Mouse (Mus musculus) layer of hippocampus, postnatal 25 days (tissue): ENCODE measurements around the gene Erf. TPM values are rescaled to one million over a fixed set of nuclear protein-coding genes. Genes with fewer than 3 reads are reported as not detected.

Source experiments
- DNase-seq, 2 experiments: peaks; one replicate each; pipeline ENCODE4 v3.0.0; 2022; ENCODE audit warnings: mixed read lengths in 2 of 2, low spot score in 1 of 2; ENCODE audit errors: extremely low spot score in 1 of 2
- total RNA-seq, 2 experiments: library from RNA; stranded (reverse); gene quantifications; 2 replicates each; pipeline ENCODE4 v1.2.3; 2021

Gene Erf
- total RNA-seq, 2 experiments from 2014 or later: 44.4 to 51.1 TPM

DNA sequence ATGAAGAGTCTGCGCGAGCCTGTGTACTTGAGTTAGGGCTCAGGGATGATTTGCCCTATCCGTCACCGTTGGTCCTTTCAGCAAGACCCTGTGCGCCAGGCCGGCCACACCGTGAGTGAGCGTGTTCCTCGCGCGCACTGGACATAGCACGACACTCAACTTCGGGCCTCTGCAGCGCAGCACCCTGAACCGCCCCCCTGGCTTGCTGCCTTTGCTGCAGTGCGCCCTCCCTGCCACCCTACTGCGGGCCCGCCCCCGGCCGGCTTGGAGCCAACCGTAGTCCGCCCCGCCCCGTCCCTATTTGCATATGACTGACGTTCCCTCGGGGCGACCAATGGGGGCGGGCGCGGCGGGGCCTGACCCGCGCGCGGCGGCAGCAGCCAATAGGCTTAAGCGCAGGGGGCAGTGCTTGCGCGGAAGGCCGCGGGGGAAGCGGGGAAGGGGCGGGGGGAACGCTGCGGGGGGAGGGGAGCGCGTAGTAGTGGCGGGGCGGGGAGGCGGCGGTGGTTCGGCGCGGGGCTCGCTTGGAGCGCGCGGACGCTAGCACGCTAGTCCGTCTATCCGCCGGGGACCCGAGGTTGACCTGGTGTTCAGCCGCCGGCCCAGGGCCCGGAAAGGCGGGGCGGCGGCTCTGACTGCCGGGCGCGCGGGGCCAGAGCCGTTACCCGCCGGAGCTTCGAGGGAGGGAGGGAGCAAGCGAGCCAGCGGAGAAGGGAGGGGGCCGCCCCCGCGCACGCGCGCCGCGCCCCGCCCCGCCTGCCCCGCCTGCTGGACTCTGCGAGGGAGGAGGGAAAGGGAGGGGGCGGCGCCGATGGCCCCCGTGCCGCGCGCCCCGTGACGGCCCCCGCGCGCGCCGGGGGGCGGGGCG, 31.4 kb upstream of the Erf start:
- peak; percentile 88 to 94 for DNase-seq

DNA sequence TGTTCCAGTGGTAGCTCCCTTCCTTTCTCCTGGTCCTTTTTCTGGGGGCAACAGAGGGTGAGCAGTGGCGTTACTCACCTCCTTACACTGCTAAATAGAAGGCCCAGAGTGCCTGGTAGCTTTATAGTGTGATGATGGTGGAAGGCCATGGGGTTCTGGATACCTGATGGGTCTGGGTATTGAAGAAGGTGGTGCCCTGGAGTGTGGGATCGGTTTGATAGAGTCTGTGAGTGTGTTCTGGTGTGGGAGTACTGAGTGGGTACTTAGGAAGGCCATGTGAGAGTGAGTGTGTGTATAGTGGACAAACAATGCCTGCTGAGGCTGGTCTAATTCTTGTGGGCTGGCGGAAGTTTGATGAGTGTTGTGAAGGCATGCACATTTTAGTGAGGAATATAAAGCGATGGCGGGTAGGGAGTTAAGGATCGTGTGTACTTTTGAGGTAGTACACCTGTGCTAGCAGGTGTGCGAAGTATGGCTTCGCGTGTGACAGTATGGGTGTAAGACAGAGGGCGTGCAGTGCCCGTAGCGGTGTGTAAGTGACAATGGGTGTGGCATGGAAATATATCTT, 30.7 kb upstream of the Erf start:
- no peak for DNase-seq

DNA sequence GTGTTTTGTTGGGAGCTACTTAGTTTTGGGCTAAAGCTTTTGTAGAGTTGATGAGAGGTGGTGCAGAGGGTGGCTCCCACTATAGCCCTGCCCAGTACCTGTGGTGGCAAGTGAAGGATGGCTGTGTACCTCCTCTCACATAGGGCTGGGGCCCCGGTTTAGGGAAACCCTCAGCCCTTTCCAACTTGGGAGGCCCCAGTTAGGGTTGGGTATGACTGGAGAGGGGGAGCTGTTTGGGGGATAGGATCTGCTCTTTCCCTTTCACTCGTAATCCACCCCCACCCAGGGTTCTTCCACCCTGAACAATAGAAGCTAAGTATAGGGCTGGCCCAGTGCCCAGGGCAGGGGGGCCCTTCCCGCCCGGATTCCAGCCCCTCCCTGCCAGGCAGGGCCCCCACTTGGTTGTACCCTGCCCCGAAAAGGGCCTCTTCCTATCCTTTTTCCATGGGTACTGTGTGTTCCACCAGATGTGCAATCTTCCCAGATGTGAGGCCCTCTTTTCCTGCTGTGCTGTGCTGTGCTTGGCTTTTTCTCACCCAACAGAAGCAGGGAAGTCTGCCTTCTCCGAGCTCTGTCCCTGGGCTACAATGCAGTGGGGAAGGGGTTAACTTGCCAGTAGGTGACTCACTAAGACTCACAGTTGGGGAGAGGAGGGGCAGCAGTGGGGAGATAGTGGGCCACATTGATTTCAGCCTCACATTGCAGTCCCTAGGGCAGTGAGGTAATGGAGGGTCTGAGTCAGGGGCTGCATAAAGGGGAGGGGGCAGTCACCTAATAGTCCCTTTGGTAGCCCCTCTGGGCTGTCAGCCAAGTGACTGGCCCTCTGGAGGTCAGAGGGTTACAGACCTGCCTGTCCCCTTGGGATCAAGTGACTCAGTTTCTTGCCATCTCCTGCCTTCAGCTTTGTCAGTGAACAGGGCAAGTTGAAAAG, 29.6 kb upstream of the Erf start:
- no peak for DNase-seq

DNA sequence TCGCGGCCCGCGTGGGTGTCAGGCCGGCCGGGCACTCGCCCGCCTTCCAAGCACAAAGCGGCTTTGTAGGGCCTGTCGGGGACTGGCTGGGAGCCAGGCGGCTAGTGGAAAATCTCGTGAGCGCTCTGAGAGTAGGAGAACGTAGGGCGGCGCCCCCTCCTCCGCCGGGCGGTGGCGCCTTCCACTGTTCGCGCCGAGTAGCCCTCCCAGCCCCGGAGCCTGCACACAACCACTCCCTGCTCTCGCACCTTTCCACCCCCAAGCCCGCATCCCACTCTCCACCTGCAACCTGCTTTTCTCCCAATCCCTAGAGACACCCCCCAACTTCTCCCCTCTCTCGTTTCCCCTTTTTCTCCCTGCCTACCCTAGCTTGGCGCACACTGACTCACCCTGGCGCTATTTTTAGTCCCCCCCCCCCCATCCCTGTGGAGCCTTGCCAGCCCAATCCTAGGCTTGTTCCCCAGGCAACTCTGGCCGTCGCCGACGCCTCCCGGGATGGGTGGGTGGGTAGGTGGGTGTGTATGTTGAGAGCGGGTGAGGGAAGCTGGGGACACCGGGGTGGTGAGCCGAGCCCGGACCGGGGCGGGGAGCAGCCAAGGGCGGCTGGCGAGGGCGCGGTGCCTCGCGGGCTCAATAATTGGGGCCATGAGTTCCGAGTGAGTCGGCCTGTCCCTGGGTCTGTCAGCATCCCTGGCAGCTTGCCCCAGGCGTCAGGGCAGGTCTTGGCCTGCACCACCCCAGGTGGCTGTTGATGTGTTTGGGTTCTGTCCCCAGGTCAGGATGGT, 28.7 kb upstream of the Erf start:
- peak; percentile 81 to 95 for DNase-seq

DNA sequence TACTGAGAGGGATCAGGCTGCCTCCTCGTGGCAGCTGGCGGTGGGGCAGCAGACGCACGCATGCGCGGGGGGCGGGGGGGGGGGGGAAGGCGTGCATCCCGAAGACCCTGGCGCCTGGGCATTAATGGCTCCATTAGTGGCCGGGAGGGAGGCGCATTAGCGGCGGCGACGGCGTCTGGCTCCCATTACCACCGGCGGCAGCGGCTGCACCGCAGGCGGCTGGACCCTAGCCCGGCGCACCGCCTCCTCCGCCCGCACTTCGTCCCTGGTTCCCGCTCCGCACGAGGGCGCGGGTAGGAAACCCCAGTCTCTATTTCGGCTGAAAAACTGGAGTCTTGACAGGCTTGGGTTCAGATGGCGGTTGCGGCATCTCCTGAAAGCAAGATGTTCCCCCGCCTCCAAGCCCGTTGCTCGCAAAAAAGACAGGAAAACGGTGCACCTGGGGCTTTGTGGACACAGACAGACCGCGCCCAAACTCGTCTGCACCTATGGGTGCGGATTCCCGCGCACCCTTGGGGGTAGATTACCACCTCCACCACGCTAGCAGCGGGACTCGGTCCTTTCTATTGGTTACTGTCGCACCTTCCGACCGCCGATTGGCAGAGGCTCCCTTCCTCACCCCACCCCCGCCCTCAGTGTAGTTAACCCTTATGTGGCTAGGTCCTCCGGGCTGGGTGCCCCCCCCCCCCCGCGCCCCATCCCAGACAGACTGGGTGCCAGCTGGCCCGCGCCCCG, 27.9 kb upstream of the Erf start:
- peak; percentile 67 to 78 for DNase-seq

DNA sequence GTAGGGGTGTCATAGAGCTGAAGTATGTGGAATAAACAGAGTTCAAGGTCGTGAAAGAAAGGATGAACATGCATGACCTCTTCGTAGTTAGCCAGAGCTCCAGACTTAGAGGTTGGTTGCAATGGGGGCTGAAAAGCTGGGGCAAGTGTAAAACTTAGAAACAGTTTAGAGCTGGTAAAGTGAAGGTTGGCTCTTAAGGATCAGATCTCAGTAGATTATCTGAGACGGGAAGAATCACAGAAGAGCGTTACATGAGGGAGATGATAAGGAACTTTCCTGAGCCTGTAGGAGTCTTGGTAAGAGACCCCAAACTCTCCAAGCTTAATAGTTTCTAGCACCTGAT, 27.4 kb upstream of the Erf start:
- no peak for DNase-seq

DNA sequence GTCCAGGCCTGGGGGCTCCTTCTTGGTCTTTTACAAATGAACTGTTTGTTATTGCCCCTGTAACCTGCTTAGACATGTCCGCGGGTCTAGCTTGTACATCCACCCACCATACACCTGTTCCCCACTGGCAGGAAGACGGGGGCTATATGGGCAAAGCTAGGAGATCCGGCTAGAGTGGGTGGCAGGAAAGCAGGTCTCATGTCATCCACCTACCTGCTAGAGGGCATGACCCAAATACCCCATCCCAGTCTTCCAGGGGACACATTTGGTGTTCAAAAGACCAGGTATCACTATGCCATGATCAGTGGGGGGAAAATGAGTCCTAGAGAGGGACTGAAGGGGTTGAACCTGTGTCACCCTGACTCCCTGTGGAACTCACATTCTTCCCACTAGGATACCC, 26.8 kb upstream of the Erf start:
- no peak for DNase-seq

DNA sequence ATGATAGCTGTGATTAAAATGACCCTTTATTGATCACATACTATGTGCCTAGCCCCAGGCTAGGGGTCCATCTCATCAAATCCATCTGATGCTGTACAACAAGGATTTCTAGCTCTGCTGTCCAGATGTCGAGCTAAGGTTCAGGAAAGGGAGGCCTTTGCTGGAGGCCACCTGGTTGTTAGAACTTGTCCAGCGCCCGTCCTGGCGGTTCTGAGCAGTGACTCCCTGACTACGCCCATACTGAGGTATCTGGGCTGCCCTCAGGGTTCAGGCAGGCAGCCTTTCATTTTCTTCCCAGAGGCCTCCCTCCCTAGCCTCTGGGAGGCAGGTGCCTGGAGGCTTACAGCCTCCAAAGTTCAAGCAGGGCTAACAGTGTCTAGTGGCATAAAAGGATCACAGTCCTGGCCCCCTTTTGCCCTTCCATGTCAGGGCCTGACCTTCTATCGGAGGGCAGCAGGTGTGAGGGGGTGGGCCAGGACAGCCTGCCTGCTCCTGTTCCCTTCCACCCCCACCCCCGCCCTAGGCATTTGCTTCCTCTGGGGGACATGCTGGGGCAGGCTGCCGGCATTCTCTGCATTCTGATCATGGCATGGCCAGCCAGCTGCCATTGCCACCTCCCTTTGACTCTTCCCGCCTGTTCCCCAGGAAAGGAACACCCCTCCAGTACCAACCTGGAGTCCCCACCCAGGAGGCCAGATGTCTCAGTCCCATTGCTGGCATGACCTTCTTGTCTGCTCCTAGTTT, 25.2 kb upstream of the Erf start:
- no peak for DNase-seq

DNA sequence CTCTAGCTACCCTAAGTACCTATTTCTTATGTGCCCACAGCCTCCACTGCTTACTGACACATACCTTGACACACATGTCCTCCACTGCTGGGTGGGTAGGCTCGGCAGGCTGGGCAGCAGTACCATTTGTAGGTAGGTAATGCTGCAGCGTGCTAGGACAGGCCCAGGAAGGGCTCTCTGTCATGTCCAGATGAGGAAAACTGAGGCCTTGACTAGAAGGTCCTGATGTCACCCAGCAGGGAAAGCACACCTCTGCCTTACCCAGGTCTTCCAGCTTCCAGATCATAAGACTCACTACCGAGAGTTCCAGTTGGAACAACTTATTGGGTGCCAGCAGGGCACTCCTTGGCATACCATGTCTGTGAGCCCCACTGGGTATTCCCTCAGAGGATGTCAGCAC, 24.4 kb upstream of the Erf start:
- no peak for DNase-seq

DNA sequence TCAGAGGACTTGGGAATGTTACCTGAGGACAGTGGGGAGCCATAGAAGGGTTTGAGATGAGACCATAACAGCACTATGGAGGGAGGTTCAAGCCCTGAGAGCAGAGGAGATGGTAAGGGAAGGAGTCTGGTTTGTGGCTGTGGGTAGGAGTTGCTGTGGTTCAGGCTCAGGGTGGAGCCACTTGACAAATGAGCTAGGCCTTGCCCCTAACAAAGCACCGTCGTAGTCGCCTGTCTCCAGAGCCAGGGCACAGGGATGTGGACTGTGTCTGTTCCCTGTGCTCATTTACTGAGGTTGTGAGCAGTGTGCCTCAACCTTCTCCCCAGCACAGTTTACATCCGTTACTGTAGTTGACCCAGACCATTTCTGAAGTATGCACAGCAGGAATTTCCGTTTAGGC, 24.0 kb upstream of the Erf start:
- no peak for DNase-seq

DNA sequence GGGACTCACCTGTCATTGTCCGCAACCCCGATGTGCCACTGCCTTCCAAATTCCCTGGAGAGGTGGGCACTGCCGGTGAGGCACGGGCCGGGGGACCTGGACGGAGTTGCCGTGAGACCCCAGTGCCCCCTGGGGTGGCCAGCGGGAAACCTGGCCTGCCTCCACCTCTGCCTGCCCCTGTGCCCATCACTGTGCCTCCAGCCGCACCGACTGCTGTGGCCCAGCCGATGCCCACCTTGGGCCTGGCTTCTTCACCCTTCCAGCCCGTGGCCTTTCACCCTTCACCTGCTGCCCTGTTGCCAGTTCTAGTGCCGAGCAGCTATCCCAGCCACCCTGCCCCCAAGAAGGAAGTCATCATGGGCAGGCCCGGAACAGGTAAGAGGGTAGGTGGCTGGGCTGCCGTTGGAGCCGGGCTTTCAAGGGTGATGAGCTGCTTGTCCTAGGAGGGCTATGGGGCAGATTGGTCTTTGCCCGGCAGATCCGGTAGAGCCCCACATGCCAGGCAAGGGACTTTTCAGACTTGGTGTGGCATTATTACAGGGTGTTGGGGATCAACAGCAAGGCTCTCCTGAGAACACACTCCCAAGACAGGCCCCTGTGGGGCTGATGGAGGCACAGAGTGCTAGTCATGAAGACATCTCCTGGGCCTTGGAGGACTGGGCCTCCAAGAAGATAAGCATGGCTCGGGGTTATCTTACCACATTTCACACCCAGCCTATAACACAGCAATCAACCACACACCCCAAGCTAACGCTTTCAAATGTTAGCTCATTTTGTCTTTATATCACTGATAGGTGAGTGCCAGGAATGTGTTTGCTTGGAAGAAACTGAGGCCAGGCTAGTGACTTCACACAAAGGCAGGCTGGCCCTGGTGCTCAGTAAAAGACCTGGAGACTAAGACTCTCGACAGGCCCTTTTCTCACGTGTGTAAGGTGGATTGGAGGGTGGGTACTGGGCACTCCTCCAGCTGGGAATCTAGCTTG, 23.0 kb upstream of the Erf start:
- no peak for DNase-seq

DNA sequence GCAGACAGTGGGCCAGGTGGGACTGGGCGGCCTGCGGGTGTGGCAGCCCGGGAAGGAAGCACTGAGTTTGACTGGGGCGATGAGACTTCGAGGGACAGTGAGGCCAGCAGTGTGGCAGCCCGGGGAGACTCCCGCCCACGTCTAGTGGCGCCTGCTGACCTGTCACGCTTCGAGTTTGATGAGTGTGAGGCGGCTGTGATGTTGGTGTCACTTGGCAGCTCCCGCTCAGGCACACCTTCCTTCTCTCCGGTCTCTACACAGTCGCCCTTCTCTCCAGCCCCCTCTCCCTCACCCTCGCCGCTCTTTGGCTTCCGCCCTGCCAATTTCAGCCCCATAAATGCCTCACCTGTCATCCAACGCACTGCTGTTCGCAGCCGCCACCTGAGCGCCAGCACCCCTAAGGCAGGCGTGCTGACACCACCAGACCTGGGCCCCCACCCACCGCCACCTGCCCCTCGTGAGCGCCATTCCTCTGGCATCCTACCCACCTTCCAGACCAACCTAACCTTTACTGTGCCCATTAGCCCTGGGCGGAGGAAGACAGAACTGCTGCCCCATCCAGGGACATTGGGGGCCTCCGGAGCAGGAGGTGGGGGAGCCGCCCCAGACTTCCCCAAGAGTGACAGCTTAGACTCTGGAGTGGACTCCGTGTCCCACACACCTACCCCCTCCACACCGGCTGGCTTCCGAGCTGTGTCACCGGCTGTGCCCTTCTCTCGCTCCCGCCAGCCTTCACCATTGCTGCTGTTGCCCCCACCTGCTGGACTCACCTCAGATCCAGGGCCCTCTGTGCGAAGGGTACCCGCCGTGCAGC, 22.1 kb upstream of the Erf start:
- no peak for DNase-seq

DNA sequence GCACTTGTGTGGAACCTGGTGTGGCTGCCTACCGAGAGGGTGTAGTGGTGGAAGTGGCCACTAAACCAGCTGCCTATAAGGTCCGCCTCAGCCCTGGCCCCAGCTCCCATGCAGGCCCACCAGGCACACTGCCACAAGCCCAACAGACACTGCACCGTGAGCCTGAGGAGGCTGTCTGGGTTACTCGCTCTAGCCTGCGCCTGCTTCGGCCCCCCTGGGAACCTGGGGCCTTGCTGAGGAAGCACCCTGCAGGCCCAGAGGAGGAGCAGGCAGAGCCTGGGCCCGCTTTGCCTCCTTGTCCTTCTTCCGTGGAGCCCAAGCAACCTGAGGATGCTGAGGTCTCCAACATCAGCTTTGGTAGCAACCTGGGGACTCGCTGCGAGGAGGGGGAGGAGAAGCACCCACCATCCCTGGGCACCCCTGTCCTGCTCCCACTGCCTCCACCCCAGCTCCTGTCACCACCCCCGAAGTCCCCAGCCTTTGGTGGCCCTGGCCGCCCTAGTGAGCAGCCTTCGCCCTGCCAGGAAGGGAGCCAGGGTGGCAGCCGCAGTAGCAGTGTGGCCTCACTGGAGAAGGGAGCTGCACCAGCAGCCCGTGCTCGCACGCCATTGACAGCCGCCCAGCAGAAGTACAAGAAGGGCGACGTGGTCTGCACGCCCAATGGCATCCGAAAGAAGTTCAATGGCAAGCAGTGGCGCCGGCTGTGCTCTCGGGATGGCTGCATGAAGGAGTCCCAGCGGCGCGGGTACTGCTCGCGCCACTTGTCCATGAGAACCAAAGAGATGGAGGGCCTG, 21.3 kb upstream of the Erf start:
- DNase-seq: no peak

DNA sequence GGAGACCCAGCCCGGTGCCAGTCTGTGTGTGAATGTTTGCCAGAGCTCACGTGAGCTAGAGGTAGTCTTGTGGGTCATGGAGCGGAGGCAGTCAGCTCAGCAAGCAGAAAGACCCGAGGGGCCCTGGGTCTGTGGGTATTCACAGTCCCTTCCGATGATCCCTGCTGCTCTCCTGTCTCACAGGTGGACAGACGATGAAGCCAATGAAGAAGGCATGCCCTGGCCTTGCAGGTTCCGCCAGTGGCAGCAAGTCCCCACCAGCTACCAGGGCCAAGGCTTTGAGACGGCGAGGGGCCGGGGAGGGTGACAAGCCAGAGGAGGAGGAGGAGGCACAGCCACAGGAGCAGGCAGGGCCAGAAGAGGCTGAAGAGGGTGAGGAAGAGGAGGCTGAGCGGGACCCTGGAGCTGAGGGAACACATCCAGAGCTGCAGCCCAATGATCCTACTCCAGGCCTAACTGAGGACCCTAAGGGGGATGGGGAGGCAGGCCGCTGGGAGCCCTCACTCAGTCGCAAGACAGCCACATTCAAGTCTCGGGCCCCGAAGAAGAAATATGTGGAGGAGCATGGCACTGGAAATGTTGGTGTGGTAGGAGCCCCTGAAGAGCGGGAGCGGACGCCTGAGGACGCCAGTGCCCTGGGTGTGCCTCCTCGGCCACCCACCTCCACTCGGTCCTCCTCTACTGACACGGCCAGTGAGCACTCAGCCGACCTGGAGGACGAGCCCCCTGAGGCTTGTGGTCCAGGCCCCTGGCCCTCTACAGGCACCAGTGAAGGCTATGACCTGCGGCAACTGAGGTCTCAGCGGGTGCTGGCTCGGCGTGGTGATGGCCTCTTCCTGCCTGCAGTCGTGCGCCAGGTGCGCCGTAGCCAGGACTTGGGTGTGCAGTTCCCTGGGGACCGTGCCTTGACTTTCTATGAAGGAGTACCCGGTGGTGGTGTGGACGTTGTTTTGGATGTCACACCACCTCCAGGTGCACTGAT, 20.4 kb upstream of the Erf start:
- DNase-seq: no peak
